Mouse (Mus musculus): Measurements from ENCODE around the gene Btbd35f1. TPM values are rescaled to one million over a fixed set of nuclear protein-coding genes. Genes with fewer than 3 reads are reported as not detected.

Gene Btbd35f1
- total RNA-seq (2023), result not detected

DNA sequence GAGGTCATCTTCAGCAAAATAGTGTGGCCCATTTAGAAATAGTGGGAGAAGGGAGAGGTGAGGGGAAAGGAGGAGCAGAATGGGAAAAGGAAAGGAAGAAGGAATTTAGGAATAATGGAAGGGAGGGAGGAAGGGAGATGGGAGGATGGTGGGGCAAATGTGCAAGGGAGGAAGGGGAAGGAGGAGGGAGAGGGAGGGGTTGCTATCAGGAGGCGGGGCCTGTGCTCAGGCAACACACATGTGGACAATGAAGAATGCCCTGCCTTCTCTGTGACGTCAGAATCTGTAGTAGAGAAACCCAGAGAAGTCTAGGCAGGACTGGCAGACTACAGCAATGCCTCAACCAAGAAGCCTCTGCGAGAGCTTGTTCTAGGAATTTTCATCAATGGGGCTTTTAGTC, at the start of gene Btbd35f1:
Gene Btbd35f1, plus strand, starts transcription at position 301 of the 400 bp plus-strand sequence.

Other genes with a start within 250 kb of the Btbd35f1 start
- gene Gm5926, start 90.7 kb downstream of the Btbd35f1 start, total RNA-seq (2023), result not detected
- not detected for gene Btbd35f21, start 166.1 kb downstream of the Btbd35f1 start, total RNA-seq (2023)